Comparison of ENCODE assay signal across 10 mouse cellular contexts in genomic region chr12:12287787-12288132, GRCm38 (mm10). TPM values are rescaled to one million over a fixed set of nuclear protein-coding genes. Genes with fewer than 3 reads are reported as not detected.
DNase-seq lines count a peak whose midpoint lies in the region; ATAC-seq and TF ChIP-seq lines count a peak whose summit lies in the region.
"Had no signal": no experiment of that assay in that cellular context is flagged by ENCODE, and none has a peak within 500 bp of the region (broad histone marks: within the 10 kb centered on the region; RNA-seq: fewer than 3 reads in every experiment).

No protein-coding gene starts in this region.

- H3K27me3 ChIP-seq in heart, embryonic 16.5 days (ENCODE audit: control insufficient read depth, insufficient read depth, low read length) = no peaks in the 10 kb centered on the region
- no peaks in the 10 kb centered on the region for H3K27me3 ChIP-seq in forebrain, postnatal 0 days (ENCODE audit: insufficient read depth, low read length)
- no peaks in the 10 kb centered on the region for H3K27me3 ChIP-seq in midbrain, embryonic 14.5 days (ENCODE audit: control insufficient read depth, insufficient read depth, low read length)
- H3K27me3 ChIP-seq: embryonic facial prominence, embryonic 12.5 days; limb, embryonic 12.5 days had no signal

- H3K4me2 ChIP-seq in heart, embryonic 16.5 days (ENCODE audit: low read depth, low read length) = peak overlapping the region; percentile 57
- H3K4me2 ChIP-seq in forebrain, postnatal 0 days (ENCODE audit: low read depth) = peak overlapping the region; percentile 40
- peak overlapping the region; percentile 12 for H3K4me2 ChIP-seq in midbrain, embryonic 14.5 days (ENCODE audit: low read length)
- H3K4me2 ChIP-seq: embryonic facial prominence, embryonic 12.5 days; limb, embryonic 12.5 days had no signal

- H3K4me1 ChIP-seq in heart, embryonic 16.5 days (ENCODE audit: control insufficient read depth, insufficient read depth, low read length) = peaks cover 40% of the 10 kb centered on the region
- peaks cover 4% of the 10 kb centered on the region; the same call in 1 of the 2 replicates for H3K4me1 ChIP-seq in bone marrow, adult 2 months (ENCODE audit: control insufficient read depth, insufficient read depth, low read length)
- H3K4me1 ChIP-seq in forebrain, postnatal 0 days (ENCODE audit: insufficient read depth) = peaks cover 26% of the 10 kb centered on the region
- peaks cover 19% of the 10 kb centered on the region for H3K4me1 ChIP-seq in midbrain, embryonic 14.5 days (ENCODE audit: control insufficient read depth, insufficient read depth, low read length)

- H3K9ac ChIP-seq in heart, embryonic 16.5 days (ENCODE audit: low read length) = peak overlapping the region; percentile 51
- peak overlapping the region; percentile 49; the same call in 1 of the 2 replicates for H3K9ac ChIP-seq in forebrain, postnatal 0 days
- no peak overlapping the region; the same call in 1 of the 2 replicates for H3K9ac ChIP-seq in midbrain, embryonic 14.5 days (replicated peaks; ENCODE audit: low read length)
- H3K9ac ChIP-seq: embryonic facial prominence, embryonic 12.5 days; limb, embryonic 12.5 days had no signal

- H3K36me3 ChIP-seq in heart, embryonic 16.5 days (ENCODE audit: control insufficient read depth, insufficient read depth) = no peaks in the 10 kb centered on the region
- H3K36me3 ChIP-seq in forebrain, postnatal 0 days (ENCODE audit: insufficient read depth) = no peaks in the 10 kb centered on the region
- H3K36me3 ChIP-seq in midbrain, embryonic 14.5 days (ENCODE audit: control insufficient read depth, insufficient read depth, low read length) = no peaks in the 10 kb centered on the region
- H3K36me3 ChIP-seq: embryonic facial prominence, embryonic 12.5 days; limb, embryonic 12.5 days had no signal

- peak overlapping the region; percentile 22 for H3K4me3 ChIP-seq in heart, embryonic 16.5 days (ENCODE audit: low read length)
- H3K4me3 ChIP-seq in bone marrow, adult 2 months (replicated peaks; ENCODE audit: control insufficient read depth, low read depth, low read length) = peak overlapping the region; percentile 58
- no peak overlapping the region for H3K4me3 ChIP-seq in forebrain, postnatal 0 days (ENCODE audit: low read depth, low read length)
- no peak overlapping the region for H3K4me3 ChIP-seq in midbrain, embryonic 14.5 days (replicated peaks; ENCODE audit: low read depth, low read length)
- H3K4me3 ChIP-seq: embryonic facial prominence, embryonic 12.5 days; limb, embryonic 12.5 days had no signal

- ATAC-seq in heart, embryonic 16.5 days (replicated peaks; ENCODE audit: extremely low read depth, insufficient read depth, low FRiP score) = no peak
- ATAC-seq in forebrain, postnatal 0 days = no peak
- no peak; the same call in 1 of the 2 replicates for ATAC-seq in midbrain, embryonic 14.5 days (ENCODE audit: low FRiP score, low TSS enrichment)

- TF ChIP-seq POLR2A in bone marrow, adult 2 months (IDR thresholded peaks at IDR 0.05; ENCODE audit: borderline replicate concordance, control insufficient read depth, low read depth, low read length) = no peak

- 57% methylated on average over 6 of the region's 6 CpGs for WGBS in heart, embryonic 16.5 days
- WGBS in bone marrow, adult 2 months = 2% methylated on average over 6 of the region's 6 CpGs
- 32% methylated on average over 6 of the region's 6 CpGs for WGBS in forebrain, postnatal 0 days
- WGBS in midbrain, embryonic 14.5 days = 45% methylated on average over 6 of the region's 6 CpGs

- peak overlapping the region; percentile 54 for H3K27ac ChIP-seq in heart, embryonic 16.5 days (ENCODE audit: low read length)
- no peak overlapping the region for H3K27ac ChIP-seq in bone marrow, adult 2 months (ENCODE audit: control insufficient read depth, insufficient read depth, low read depth, low read length, poor library complexity)
- peak overlapping the region; percentile 95 for H3K27ac ChIP-seq in forebrain, postnatal 0 days (ENCODE audit: low read depth, low read length)
- H3K27ac ChIP-seq in midbrain, embryonic 14.5 days (replicated peaks; ENCODE audit: low read depth, low read length) = peak overlapping the region; percentile 83
- H3K27ac ChIP-seq: embryonic facial prominence, embryonic 12.5 days; limb, embryonic 12.5 days had no signal

- H3K9me3 ChIP-seq in heart, embryonic 16.5 days (replicated peaks; ENCODE audit: control insufficient read depth, low read length) = no peaks in the 10 kb centered on the region
- no peaks in the 10 kb centered on the region for H3K9me3 ChIP-seq in forebrain, postnatal 0 days (ENCODE audit: low read length)
- H3K9me3 ChIP-seq in midbrain, embryonic 14.5 days (ENCODE audit: control insufficient read depth, low read length) = no peaks in the 10 kb centered on the region
- H3K9me3 ChIP-seq: embryonic facial prominence, embryonic 12.5 days; limb, embryonic 12.5 days had no signal

- no peak for TF ChIP-seq CTCF in bone marrow, adult 2 months (IDR thresholded peaks at IDR 0.05; ENCODE audit: control insufficient read depth, insufficient read depth, low read length)
- TF ChIP-seq CTCF in forebrain, postnatal 0 days (IDR thresholded peaks at IDR 0.05; ENCODE audit: low read depth) = no peak

- DNase-seq in heart, adult 9 months (ENCODE audit: low spot score in 2 of 2) = no peak
- no peak for DNase-seq in forebrain, postnatal 0 days
- peak; percentile 55 for DNase-seq in midbrain, embryonic 14.5 days
- no peak for DNase-seq in layer of hippocampus, adult 9-10 months (ENCODE audit: low spot score)
- no peak for DNase-seq in left cerebral cortex, adult 9 months (ENCODE audit: low spot score in 2 of 2)
- DNase-seq in layer of hippocampus, postnatal 14 days (ENCODE audit: low spot score in 2 of 2) = no peak

RNA-seq across cellular contexts. Expression of gene Fam49a, which starts 25.8 kb away (rescaled TPM):
- polyA plus RNA-seq in heart, embryonic 16.5 days (2015; fragmentation: Nextera tagmentation; extraction: Ambion mirVana) = 22.3 and 22.4 TPM in 2 replicates
- 3.5 and 6.2 TPM in 2 replicates for polyA plus RNA-seq in bone marrow, adult 2 months (2011; ENCODE audit: insufficient read depth, insufficient read length, low replicate concordance, missing spikeins)
- 202 and 242 TPM in 2 replicates for total RNA-seq in forebrain, postnatal 0 days (2014; rRNA removed)
- polyA plus RNA-seq in forebrain, postnatal 0 days (2015; fragmentation: Nextera tagmentation; extraction: Ambion mirVana) = 120 and 127 TPM in 2 replicates
- polyA plus RNA-seq in midbrain, embryonic 14.5 days (2014; fragmentation: Nextera tagmentation; extraction: Ambion mirVana) = 48.6 and 57.0 TPM in 2 replicates
- 100 to 1,000 TPM; 203 to 209 TPM for total RNA-seq in layer of hippocampus, postnatal 14 days (2021)

Comparison
In these comparisons a context has a peak if more than half of its experiments do, and no peak if none do; other contexts are left out.
1. H3K4me3 ChIP-seq: peak in heart, embryonic 16.5 days (single experiment) and bone marrow, adult 2 months (single experiment); none in forebrain, postnatal 0 days (single experiment) and midbrain, embryonic 14.5 days (single experiment).
2. Peak in every context shown above with its lines, with median percentiles within 50 percentile points of each other: H3K4me2 ChIP-seq.